Mouse (Mus musculus) splenic B cell, adult 2 months (primary cell): ENCODE data around the gene Sptbn4.

ENCODE experiments used
- DNase-seq: peaks from one replicate; pipeline ENCODE4 v3.0.0-alpha.2; 2011; ENCODE audit warnings: low read depth, low spot score
- H3K27me3 ChIP-seq: 2 replicates; pipeline ENCODE4 v1.6.1; 2012; ENCODE audit warnings: mild to moderate bottlenecking, low read length, moderate library complexity, mixed read lengths; ENCODE audit not compliant: control insufficient read depth, poor library complexity, insufficient read depth, severe bottlenecking
- H3K36me3 ChIP-seq: 2 replicates; pipeline ENCODE4 v1.6.1; 2012; ENCODE audit warnings: mild to moderate bottlenecking, low read length, moderate library complexity, mixed read lengths; ENCODE audit not compliant: control insufficient read depth, poor library complexity, insufficient read depth, severe bottlenecking

Sptbn4 gene

DNA sequence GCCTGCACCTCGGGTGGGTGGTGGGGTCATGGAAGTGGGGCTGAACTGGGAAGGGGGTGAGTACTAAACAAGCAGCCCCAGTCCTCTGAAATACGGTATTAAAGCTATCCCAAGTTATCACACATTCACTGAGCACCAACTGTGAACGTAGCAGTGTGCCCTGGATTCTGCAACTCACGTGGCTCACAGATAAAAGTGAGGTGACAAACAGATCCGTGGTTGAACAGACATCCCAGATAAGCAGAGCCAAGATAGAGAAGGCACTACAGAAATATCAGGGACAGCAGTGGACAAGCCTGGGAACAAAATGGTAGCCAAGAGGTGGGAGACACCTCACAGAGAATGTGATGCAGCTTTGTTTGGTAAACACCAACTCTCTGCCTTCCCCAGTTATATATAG, 12.2 kb upstream of the Sptbn4 start:
- Histone ChIP-seq H3K27me3 (no peaks in the 10 kb centered on the region), H3K36me3 (peaks cover 4% of the 10 kb centered on the region; the same call in 1 of the 2 replicates)
- DNase-seq: no peak

DNA sequence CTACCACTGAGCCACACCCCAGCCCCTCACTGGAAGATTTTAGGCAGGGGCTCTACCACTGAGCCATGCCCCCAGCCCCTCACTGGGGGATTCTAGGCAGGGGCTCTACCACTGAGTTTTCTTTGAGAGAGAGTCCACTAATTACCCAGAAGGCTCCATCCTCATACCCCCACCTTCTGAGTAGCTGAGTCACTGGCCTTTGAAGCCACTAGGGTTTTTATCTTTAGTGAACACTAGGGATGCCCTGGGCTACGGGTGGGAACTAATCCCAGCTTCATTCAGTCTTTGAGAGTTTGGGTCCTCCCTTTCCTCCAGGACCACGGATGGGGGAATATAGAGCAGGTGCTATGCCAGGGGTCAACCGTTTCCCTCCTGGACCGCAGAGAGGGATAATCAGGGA, 11.1 kb upstream of the Sptbn4 start:
- DNase-seq: no peak
- H3K27me3 ChIP-seq: no peaks in the 10 kb centered on the region
- H3K36me3 ChIP-seq: peaks cover 4% of the 10 kb centered on the region; the same call in 1 of the 2 replicates

DNA sequence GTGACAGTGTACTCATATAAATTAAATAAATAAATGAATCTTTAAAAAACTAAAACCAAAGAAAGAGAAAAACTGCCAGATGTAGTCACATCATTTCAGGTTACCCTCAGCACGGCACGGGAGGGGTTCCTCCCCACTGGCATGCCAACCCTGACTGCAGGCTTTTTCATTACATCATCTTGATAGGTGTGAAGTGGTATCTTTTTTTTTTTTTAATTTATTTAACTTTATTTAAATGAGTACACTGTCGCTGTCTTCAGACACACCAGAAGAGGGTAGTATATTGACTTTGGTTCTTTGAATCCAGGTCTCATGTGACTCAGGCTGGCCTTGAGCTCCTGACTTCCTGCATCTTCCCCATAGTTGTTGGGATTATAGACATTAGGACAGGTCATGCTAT, 7.8 kb upstream of the Sptbn4 start:
- no peak for DNase-seq
- peaks cover 4% of the 10 kb centered on the region; the same call in 1 of the 2 replicates for H3K36me3 ChIP-seq
- no peaks in the 10 kb centered on the region for H3K27me3 ChIP-seq

DNA sequence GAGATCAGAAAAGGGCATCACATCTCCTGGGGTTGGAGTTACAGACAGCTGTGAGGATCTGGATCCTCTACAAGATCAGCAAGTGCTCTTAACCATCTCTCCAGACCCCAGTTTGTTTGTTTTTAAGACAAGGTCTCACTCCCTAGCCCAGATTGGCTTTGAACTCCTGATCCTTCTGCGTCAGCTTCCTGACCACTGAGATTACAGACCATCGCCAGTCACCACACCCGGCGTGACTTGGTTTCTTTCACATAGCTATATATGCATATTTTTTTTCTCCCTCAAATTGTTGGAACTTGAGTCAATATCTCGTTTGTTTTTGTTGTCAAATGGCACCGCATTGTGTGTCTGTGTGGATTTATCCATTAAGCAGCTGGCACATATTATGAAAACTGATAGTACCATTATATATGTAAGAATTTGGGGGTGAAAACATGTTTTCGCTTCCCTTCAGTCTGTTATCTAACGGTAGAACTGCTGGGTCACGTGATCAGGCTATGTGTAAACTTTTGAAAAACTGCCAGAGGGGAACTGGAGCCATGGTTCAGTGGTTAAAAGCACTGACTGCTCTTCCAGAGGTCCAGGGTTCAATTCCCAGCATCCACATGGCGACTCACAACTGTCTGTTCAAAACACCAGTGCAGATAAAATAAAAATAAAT, 7.1 kb upstream of the Sptbn4 start:
- H3K36me3 ChIP-seq: peaks cover 4% of the 10 kb centered on the region; the same call in 1 of the 2 replicates
- H3K27me3 ChIP-seq: no peaks in the 10 kb centered on the region
- DNase-seq: peak; percentile 77

GRCm38 (mm10) chr7:27452206-27452770, 4.8 kb upstream of the Sptbn4 start:
- no peaks in the 10 kb centered on the region for H3K36me3 ChIP-seq
- no peak for DNase-seq
- H3K27me3 ChIP-seq: no peaks in the 10 kb centered on the region

GRCm38 (mm10) chr7:27451359-27451758, 3.9 kb upstream of the Sptbn4 start:
- no peaks in the 10 kb centered on the region for H3K36me3 ChIP-seq
- peak; percentile 76 for DNase-seq
- no peaks in the 10 kb centered on the region for H3K27me3 ChIP-seq

- peak; percentile 54 for DNase-seq
- no peaks in the 10 kb centered on the region for H3K27me3 ChIP-seq
- H3K36me3 ChIP-seq: no peaks in the 10 kb centered on the region
These were observed 1.9 kb upstream of the Sptbn4 start for GRCm38 (mm10) chr7:27449256-27449862.

- no peak for DNase-seq
- Histone ChIP-seq H3K36me3 (no peaks in the 10 kb centered on the region), H3K27me3 (no peaks in the 10 kb centered on the region)
These were observed 1.1 kb upstream of the Sptbn4 start for GRCm38 (mm10) chr7:27448421-27449206.

- no peaks in the 10 kb centered on the region for H3K27me3 ChIP-seq
- peak; percentile 61 for DNase-seq
- no peaks in the 10 kb centered on the region for H3K36me3 ChIP-seq
These were observed 716 bp downstream of the Sptbn4 start for GRCm38 (mm10) chr7:27446521-27447418.

- H3K36me3 ChIP-seq: no peaks in the 10 kb centered on the region
- H3K27me3 ChIP-seq: no peaks in the 10 kb centered on the region; the same call in 1 of the 2 replicates
- DNase-seq: no peak
These were observed 1.4 kb downstream of the Sptbn4 start for GRCm38 (mm10) chr7:27446051-27446450.

DNA sequence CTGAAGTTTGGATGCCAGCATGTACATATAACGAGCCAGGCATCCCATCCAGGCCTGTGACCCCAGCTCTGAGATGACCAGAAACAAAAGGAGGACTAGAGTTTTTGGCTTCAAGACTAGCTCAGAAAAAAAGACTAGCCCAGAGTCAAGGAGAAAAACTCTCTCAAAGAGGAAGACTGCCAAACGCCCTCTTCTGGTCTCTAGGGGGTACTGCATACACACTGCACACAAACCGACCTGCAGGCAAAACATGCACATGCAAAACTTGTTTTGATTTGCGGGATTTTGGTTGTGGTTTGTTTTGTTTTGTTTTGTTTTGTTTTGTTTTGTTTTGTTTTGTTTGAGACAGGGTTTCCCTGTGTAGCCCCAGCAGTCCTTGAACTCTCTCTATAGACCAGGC, 7.5 kb downstream of the Sptbn4 start:
- Histone ChIP-seq H3K36me3 (no peaks in the 10 kb centered on the region), H3K27me3 (no peaks in the 10 kb centered on the region; the same call in 1 of the 2 replicates)
- peak; percentile 29 for DNase-seq

DNA sequence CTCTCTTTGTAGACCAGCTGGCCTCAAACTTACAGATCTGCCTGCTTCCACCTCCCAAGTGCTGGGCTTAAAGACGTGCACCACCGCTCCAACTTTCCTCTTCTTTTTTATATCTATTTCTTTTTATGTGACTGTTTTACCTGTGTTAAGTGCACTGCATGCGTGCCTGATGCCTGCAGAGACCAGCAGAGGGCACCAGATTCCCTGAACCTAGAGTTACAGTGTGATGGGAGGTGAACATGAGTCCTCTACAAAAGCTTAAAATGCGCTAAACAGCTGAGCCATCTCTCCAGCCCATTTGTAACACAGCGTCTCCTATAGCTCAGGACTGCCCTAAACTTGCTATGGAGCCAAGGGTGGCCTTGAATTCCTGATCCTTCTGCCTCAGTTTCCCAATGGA, 9.9 kb downstream of the Sptbn4 start:
- H3K27me3 ChIP-seq: no peaks in the 10 kb centered on the region; the same call in 1 of the 2 replicates
- H3K36me3 ChIP-seq: no peaks in the 10 kb centered on the region
- peak; percentile 83 for DNase-seq

- Histone ChIP-seq H3K36me3 (no peaks in the 10 kb centered on the region), H3K27me3 (no peaks in the 10 kb centered on the region)
- no peak for DNase-seq
These were observed 13.7 kb downstream of the Sptbn4 start for GRCm38 (mm10) chr7:27433794-27434193.

DNA sequence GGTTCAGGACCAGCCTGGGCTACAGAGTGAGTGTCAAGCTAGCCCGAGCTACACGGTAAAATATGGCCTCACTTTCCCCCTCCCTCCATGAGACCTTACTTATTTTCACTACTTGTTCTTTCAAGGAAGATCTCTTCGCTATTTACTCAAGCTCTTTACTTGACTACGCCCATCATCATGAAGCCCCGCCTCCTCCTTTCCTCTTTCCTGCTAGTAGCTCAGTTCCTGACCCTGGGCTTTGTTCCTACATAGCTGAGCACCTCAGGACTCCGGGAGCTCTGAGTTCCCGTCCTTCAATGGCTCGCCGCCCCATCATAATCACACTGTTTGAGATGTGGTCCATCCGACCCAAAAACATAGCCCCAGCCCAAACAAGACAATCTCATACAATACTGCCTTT, 14.1 kb downstream of the Sptbn4 start:
- Histone ChIP-seq H3K27me3 (no peaks in the 10 kb centered on the region), H3K36me3 (no peaks in the 10 kb centered on the region)
- no peak for DNase-seq
